Mouse (Mus musculus): ENCODE results near the gene Ubald1.

Ubald1 gene

GRCm38 (mm10) chr16:4880136-4880825 lies at the start of gene Ubald1:
TSS of gene Ubald1 (minus strand) at chr16:4880315.
- peak; percentile 98 for DNase-seq (ENCODE audit: low read depth, low spot score)

- DNase-seq (ENCODE audit: low read depth, low spot score): no peak
Measured at GRCm38 (mm10) chr16:4928474-4928873, 48.4 kb upstream of the Ubald1 start.

- no peak for DNase-seq (ENCODE audit: low read depth, low spot score)
Measured at GRCm38 (mm10) chr16:4927967-4928366, 47.9 kb upstream of the Ubald1 start.

GRCm38 (mm10) chr16:4923996-4924395 lies 43.9 kb upstream of the Ubald1 start:
- DNase-seq (ENCODE audit: low read depth, low spot score): no peak

GRCm38 (mm10) chr16:4922481-4922880 lies 42.4 kb upstream of the Ubald1 start:
- DNase-seq (ENCODE audit: low read depth, low spot score): no peak

GRCm38 (mm10) chr16:4920556-4920955 lies 40.4 kb upstream of the Ubald1 start:
- DNase-seq (ENCODE audit: low read depth, low spot score): no peak

- no peak for DNase-seq (ENCODE audit: low read depth, low spot score)
Measured at GRCm38 (mm10) chr16:4916608-4917007, 36.5 kb upstream of the Ubald1 start.

- DNase-seq (ENCODE audit: low read depth, low spot score): no peak
Measured at GRCm38 (mm10) chr16:4915931-4916330, 35.8 kb upstream of the Ubald1 start.

GRCm38 (mm10) chr16:4913783-4914735 lies 33.9 kb upstream of the Ubald1 start:
- peak; percentile 85 for DNase-seq (ENCODE audit: low read depth, low spot score)

- peak; percentile 42 for DNase-seq (ENCODE audit: low read depth, low spot score)
Measured at GRCm38 (mm10) chr16:4912907-4913782, 33.0 kb upstream of the Ubald1 start.

- no peak for DNase-seq (ENCODE audit: low read depth, low spot score)
Measured at GRCm38 (mm10) chr16:4912074-4912648, 32.0 kb upstream of the Ubald1 start.

GRCm38 (mm10) chr16:4910758-4911157 lies 30.6 kb upstream of the Ubald1 start:
- no peak for DNase-seq (ENCODE audit: low read depth, low spot score)

GRCm38 (mm10) chr16:4909745-4910144 lies 29.6 kb upstream of the Ubald1 start:
- DNase-seq (ENCODE audit: low read depth, low spot score): peak; percentile 19

- peak; percentile 36 for DNase-seq (ENCODE audit: low read depth, low spot score)
Measured at GRCm38 (mm10) chr16:4907972-4908371, 27.9 kb upstream of the Ubald1 start.

GRCm38 (mm10) chr16:4907386-4907785 lies 27.3 kb upstream of the Ubald1 start:
- no peak for DNase-seq (ENCODE audit: low read depth, low spot score)

GRCm38 (mm10) chr16:4906559-4906958 lies 26.4 kb upstream of the Ubald1 start:
- DNase-seq (ENCODE audit: low read depth, low spot score): no peak

GRCm38 (mm10) chr16:4905591-4905990 lies 25.5 kb upstream of the Ubald1 start:
- DNase-seq (ENCODE audit: low read depth, low spot score): no peak

- DNase-seq (ENCODE audit: low read depth, low spot score): no peak
Measured at GRCm38 (mm10) chr16:4904878-4905277, 24.8 kb upstream of the Ubald1 start.

GRCm38 (mm10) chr16:4903491-4904102 lies 23.5 kb upstream of the Ubald1 start:
- DNase-seq (ENCODE audit: low read depth, low spot score): no peak

GRCm38 (mm10) chr16:4902390-4902789 lies 22.3 kb upstream of the Ubald1 start:
- DNase-seq (ENCODE audit: low read depth, low spot score): no peak

- DNase-seq (ENCODE audit: low read depth, low spot score): no peak
Measured at GRCm38 (mm10) chr16:4901167-4901566, 21.1 kb upstream of the Ubald1 start.

All from CD4-positive helper T cell, adult 2 months (primary cell).